Mouse (Mus musculus) G1E (cell line): ENCODE measurements around the gene Insyn1. TPM values are rescaled to one million over a fixed set of nuclear protein-coding genes. Genes with fewer than 3 reads are reported as not detected.

ENCODE experiments used
- ATAC-seq: 2 replicates; pipeline ENCODE4 v1.8.0; 2016; ENCODE audit warnings: mild to moderate bottlenecking; ENCODE audit not compliant: insufficient number of reproducible peaks, poor library complexity, low FRiP score, severe bottlenecking; ENCODE audit errors: extremely low read depth
- DNase-seq: peaks from one replicate; pipeline ENCODE4 v3.0.0; 2012; ENCODE audit warnings: low spot score
- H3K27me3 ChIP-seq: 2 replicates; pipeline ENCODE4 v1.6.1; 2012; ENCODE audit warnings: mild to moderate bottlenecking, low read length, inconsistent platforms; ENCODE audit not compliant: insufficient read depth
- H3K36me3 ChIP-seq: replicated peaks from 2 replicates; pipeline ENCODE3; 2012; ENCODE audit warnings: mild to moderate bottlenecking, inconsistent platforms
- H3K4me1 ChIP-seq: 2 replicates; pipeline ENCODE4 v1.6.1; 2012; ENCODE audit warnings: low read depth, low read length, inconsistent platforms, mixed read lengths; ENCODE audit not compliant: insufficient read depth
- H3K4me3 ChIP-seq: 2 replicates; pipeline ENCODE4 v1.5.1; 2012; ENCODE audit warnings: low read depth, mild to moderate bottlenecking, inconsistent platforms, low read length, moderate library complexity, mixed read lengths
- H3K9me3 ChIP-seq: replicated peaks from 2 replicates; pipeline ENCODE4 v1.6.1; 2012; ENCODE audit warnings: inconsistent platforms
- CTCF ChIP-seq: IDR thresholded peaks from 2 replicates; pipeline ENCODE4 v1.5.1; 2012; ENCODE audit warnings: low read depth, low read length, inconsistent platforms, mixed read lengths
- GATA1 ChIP-seq: IDR thresholded peaks from 2 replicates; pipeline ENCODE4 v1.6.1; 2012; ENCODE audit warnings: borderline replicate concordance, low read length, inconsistent platforms, mixed read lengths
- GATA2 ChIP-seq: IDR thresholded peaks from 2 replicates; pipeline ENCODE4 v1.6.1; 2012; ENCODE audit warnings: low read depth, low read length, inconsistent platforms, borderline replicate concordance
- POLR2AphosphoS5 ChIP-seq: IDR thresholded peaks from 2 replicates; pipeline ENCODE4 v1.6.1; 2012; ENCODE audit warnings: low read depth, low read length, inconsistent platforms; ENCODE audit not compliant: insufficient replicate concordance
- TAL1 ChIP-seq: conservative IDR thresholded peaks from 2 replicates; pipeline ENCODE4 v1.6.1; 2012; ENCODE audit warnings: low read depth, low read length, inconsistent platforms, mixed read lengths
- polyA plus RNA-seq: library from polyadenylated mRNA; stranded (reverse); fragments of >175 nt; gene quantifications from 2 replicates; pipeline ENCODE4 v1.2.3, GENCODE M21; 2012
- total RNA-seq, 2 experiments: library from RNA; stranded (forward) in 1 of 2; stranded (reverse) in 1 of 2; fragments of 200-1000 nt in 1 of 2; fragments of >200 nt in 1 of 2; fragmentation: Nextera tagmentation in 1 of 2; gene quantifications; 2 replicates each; pipeline ENCODE4 v1.2.3; 2014 to 2017

The Insyn1 gene
- total RNA-seq (2014; fragmentation: Nextera tagmentation): not detected in 2 replicates
- 0.05 and 0.12 TPM in 2 replicates for total RNA-seq (2017)
- polyA plus RNA-seq: not detected in 2 replicates

- Histone ChIP-seq H3K36me3 (no peaks in the 10 kb centered on the region), H3K9me3 (no peaks in the 10 kb centered on the region), H3K4me3 (no peak within 1 kb of the TSS), H3K27me3 (peaks cover 25% of the 10 kb centered on the region; the same call in 1 of the 2 replicates), H3K4me1 (no peaks in the 10 kb centered on the region)
- DNase-seq: no peak
- TF ChIP-seq GATA2: no peak
- TF ChIP-seq GATA1: no peak
- TF ChIP-seq TAL1: no peak
- no peak for TF ChIP-seq CTCF
- no peak for TF ChIP-seq POLR2AphosphoS5
- no peak for ATAC-seq
These were observed at the start of gene Insyn1 for GRCm38 (mm10) chr9:58487851-58488801. Insyn1 (plus strand) TSS chr9:58488603.

GRCm38 (mm10) chr9:58438921-58439396 lies 49.4 kb upstream of the Insyn1 start:
- Histone ChIP-seq H3K9me3 (no peaks in the 10 kb centered on the region), H3K4me3 (no peak overlapping the region), H3K27me3 (peaks cover under 1% of the 10 kb centered on the region; the same call in 1 of the 2 replicates), H3K4me1 (no peaks in the 10 kb centered on the region), H3K36me3 (no peaks in the 10 kb centered on the region)
- ATAC-seq (no peak), DNase-seq (no peak)
- no peak for TF ChIP-seq GATA2
- no peak for TF ChIP-seq GATA1
- no peak for TF ChIP-seq TAL1
- no peak for TF ChIP-seq POLR2AphosphoS5
- TF ChIP-seq CTCF: no peak

- no peak for TF ChIP-seq TAL1
- no peak for TF ChIP-seq GATA2
- no peak for TF ChIP-seq POLR2AphosphoS5
- TF ChIP-seq CTCF: no peak
- no peak for TF ChIP-seq GATA1
- ATAC-seq: no peak
- DNase-seq: no peak
These were observed 48.3 kb upstream of the Insyn1 start for GRCm38 (mm10) chr9:58440100-58440499.

GRCm38 (mm10) chr9:58440614-58441013 lies 47.8 kb upstream of the Insyn1 start:
- DNase-seq (no peak), ATAC-seq (no peak)
- no peaks in the 10 kb centered on the region for H3K9me3 ChIP-seq
- no peaks in the 10 kb centered on the region for H3K36me3 ChIP-seq
- no peaks in the 10 kb centered on the region for H3K27me3 ChIP-seq
- no peaks in the 10 kb centered on the region for H3K4me1 ChIP-seq
- TF ChIP-seq CTCF (no peak), GATA2 (no peak), POLR2AphosphoS5 (no peak), GATA1 (no peak), TAL1 (no peak)
- H3K4me3 ChIP-seq: no peak overlapping the region

More at GRCm38 (mm10) chr9:58440100-58440499, 48.3 kb upstream of the Insyn1 start:
- no peaks in the 10 kb centered on the region for H3K36me3 ChIP-seq
- no peaks in the 10 kb centered on the region for H3K27me3 ChIP-seq
- no peaks in the 10 kb centered on the region for H3K9me3 ChIP-seq
- H3K4me1 ChIP-seq: no peaks in the 10 kb centered on the region
- no peak overlapping the region for H3K4me3 ChIP-seq

- no peaks in the 10 kb centered on the region for H3K27me3 ChIP-seq
- no peaks in the 10 kb centered on the region for H3K4me1 ChIP-seq
- no peaks in the 10 kb centered on the region for H3K9me3 ChIP-seq
- no peak for ATAC-seq
- no peaks in the 10 kb centered on the region for H3K36me3 ChIP-seq
- DNase-seq: no peak
- H3K4me3 ChIP-seq: no peak overlapping the region
- TF ChIP-seq GATA1 (no peak), POLR2AphosphoS5 (no peak), GATA2 (no peak), CTCF (no peak), TAL1 (no peak)
These were observed 46.9 kb upstream of the Insyn1 start for GRCm38 (mm10) chr9:58441351-58442104.
